In genomic region chr4:154236893-154237292, GRCm38 (mm10) we compare ENCODE assay signal across 10 mouse cellular contexts.
DNase-seq lines count a peak whose midpoint lies in the region; ATAC-seq lines count a peak whose summit lies in the region.
"Had no signal": no experiment of that assay in that cellular context is flagged by ENCODE, and none has a peak within 500 bp of the region (broad histone marks: within the 10 kb centered on the region; RNA-seq: fewer than 3 reads in every experiment).

No protein-coding gene starts in this region.

- 0 out of 2 replicates have a peak, but pooled peaks cover under 1% of the 10 kb centered on the region for H3K36me3 ChIP-seq in embryonic facial prominence, embryonic 15.5 days
- no peaks in the 10 kb centered on the region for H3K36me3 ChIP-seq in hindbrain, embryonic 16.5 days (ENCODE audit: control insufficient read depth, insufficient read depth, low read length)
- no peaks in the 10 kb centered on the region for H3K36me3 ChIP-seq in neural tube, embryonic 12.5 days

- ATAC-seq in embryonic facial prominence, embryonic 15.5 days (ENCODE audit: insufficient number of reproducible peaks, low FRiP score, low TSS enrichment, low read depth), result peak; percentile 71
- ATAC-seq in hindbrain, embryonic 16.5 days, result peak; percentile 50
- peak; percentile 61 for ATAC-seq in neural tube, embryonic 12.5 days (ENCODE audit: low FRiP score, low read depth)

- intact Hi-C loops in left cerebral cortex, postnatal 10 days (cut with DNase I), result no loop called here

- H3K9ac ChIP-seq in embryonic facial prominence, embryonic 15.5 days, result no peak overlapping the region
- no peak overlapping the region for H3K9ac ChIP-seq in hindbrain, embryonic 16.5 days (ENCODE audit: low read depth, low read length)
- H3K9ac ChIP-seq in neural tube, embryonic 12.5 days, result peak overlapping the region; percentile 3; the same call in 1 of the 2 replicates

- peak overlapping the region; percentile 69 for H3K4me2 ChIP-seq in embryonic facial prominence, embryonic 15.5 days (replicated peaks)
- H3K4me2 ChIP-seq in hindbrain, embryonic 16.5 days (ENCODE audit: low read length), result peak overlapping the region; percentile 49
- H3K4me2 ChIP-seq in neural tube, embryonic 12.5 days (replicated peaks), result peak overlapping the region; percentile 53

- H3K4me3 ChIP-seq in embryonic facial prominence, embryonic 15.5 days (replicated peaks), result peak overlapping the region; percentile 50
- H3K4me3 ChIP-seq in hindbrain, embryonic 16.5 days (ENCODE audit: low read length), result no peak overlapping the region
- no peak overlapping the region for H3K4me3 ChIP-seq in neural tube, embryonic 12.5 days
- H3K4me3 ChIP-seq: erythroblast, embryonic 14.5 days; megakaryocyte, embryonic 14.5 days had no signal

- peak; percentile 37 to 59 for DNase-seq in kidney, postnatal 4 days
- DNase-seq in kidney, adult 9 months, result no peak
- DNase-seq in left cerebral cortex, postnatal 10 days (ENCODE audit: extremely low spot score in 1 of 2, low spot score in 2 of 2), result no peak
- no peak for DNase-seq in c-Kit-positive CD71-positive TER-119-positive erythroid progenitor cells, embryonic 14.5 days (ENCODE audit: low spot score)
- DNase-seq in right cerebral cortex, postnatal 14 days, result no peak

- H3K9me3 ChIP-seq in embryonic facial prominence, embryonic 15.5 days (replicated peaks), result no peaks in the 10 kb centered on the region
- H3K9me3 ChIP-seq in hindbrain, embryonic 16.5 days (ENCODE audit: control insufficient read depth, low read length), result no peaks in the 10 kb centered on the region
- no peaks in the 10 kb centered on the region for H3K9me3 ChIP-seq in neural tube, embryonic 12.5 days

- H3K4me1 ChIP-seq in embryonic facial prominence, embryonic 15.5 days, result peaks cover 97% of the 10 kb centered on the region
- H3K4me1 ChIP-seq in hindbrain, embryonic 16.5 days (ENCODE audit: control insufficient read depth, insufficient read depth, low read depth, low read length), result peaks cover 10% of the 10 kb centered on the region
- H3K4me1 ChIP-seq in neural tube, embryonic 12.5 days, result peaks cover 13% of the 10 kb centered on the region
- H3K4me1 ChIP-seq: megakaryocyte, embryonic 14.5 days had no signal

- H3K27me3 ChIP-seq in embryonic facial prominence, embryonic 15.5 days, result no peaks in the 10 kb centered on the region
- no peaks in the 10 kb centered on the region; the same call in 1 of the 2 replicates for H3K27me3 ChIP-seq in hindbrain, embryonic 16.5 days (replicated peaks; ENCODE audit: control insufficient read depth, insufficient read depth, low read length)
- H3K27me3 ChIP-seq in neural tube, embryonic 12.5 days (replicated peaks), result no peaks in the 10 kb centered on the region

- WGBS in embryonic facial prominence, embryonic 15.5 days, result 2% methylated on average over 10 of the region's 10 CpGs
- WGBS in hindbrain, embryonic 16.5 days, result 7% methylated on average over 10 of the region's 10 CpGs
- WGBS in neural tube, embryonic 12.5 days, result 11% methylated on average over 10 of the region's 10 CpGs

- peak overlapping the region; percentile 94 for H3K27ac ChIP-seq in embryonic facial prominence, embryonic 15.5 days (replicated peaks)
- no peak overlapping the region for H3K27ac ChIP-seq in hindbrain, embryonic 16.5 days (ENCODE audit: low read depth, low read length)
- no peak overlapping the region for H3K27ac ChIP-seq in neural tube, embryonic 12.5 days

Comparison
In these comparisons a context has a peak if more than half of its experiments do, and no peak if none do; other contexts are left out.
1. DNase-seq: peak in kidney, postnatal 4 days (2 of 2); none in kidney, adult 9 months (single experiment), left cerebral cortex, postnatal 10 days (0 of 2), c-Kit-positive CD71-positive TER-119-positive erythroid progenitor cells, embryonic 14.5 days (single experiment) and right cerebral cortex, postnatal 14 days (single experiment).
2. Peak in every context shown above with its lines, with median percentiles within 50 percentile points of each other: ATAC-seq and H3K4me2 ChIP-seq.